Mouse (Mus musculus) retina, adult 2 months (tissue): ENCODE measurements around the gene Rnf215.
"Not testable (repeated sequence)": the region's sequence is repeated elsewhere in the genome, so short reads cannot be mapped to it uniquely, and the experiment has no call there.

Experiments
- DNase-seq: peaks from one replicate; pipeline ENCODE4 v3.0.0-alpha.2; 2012; ENCODE audit warnings: low read depth, low spot score

Gene Rnf215

GRCm38 (mm10) chr11:4134986-4135935, at the start of gene Rnf215:
Gene Rnf215, plus strand, starts transcription at chr11:4135202.
- DNase-seq = peak; percentile 88

- DNase-seq = no peak
Measured at GRCm38 (mm10) chr11:4086246-4086645, 48.8 kb upstream of the Rnf215 start.

- no peak for DNase-seq
Measured at GRCm38 (mm10) chr11:4087267-4087666, 47.7 kb upstream of the Rnf215 start.

GRCm38 (mm10) chr11:4093459-4094377, 41.3 kb upstream of the Rnf215 start:
- no peak for DNase-seq

- DNase-seq = peak; percentile 74
Measured at GRCm38 (mm10) chr11:4094378-4095170, 40.4 kb upstream of the Rnf215 start.

- DNase-seq = no peak
Measured at GRCm38 (mm10) chr11:4095171-4096053, 39.6 kb upstream of the Rnf215 start, which contains the start of gene Mtfp1. Gene Mtfp1, minus strand, starts transcription at chr11:4095445.

- peak; percentile 98 for DNase-seq
Measured at GRCm38 (mm10) chr11:4096054-4096984, 38.7 kb upstream of the Rnf215 start.

GRCm38 (mm10) chr11:4097091-4097621, 37.8 kb upstream of the Rnf215 start:
- DNase-seq = no peak

GRCm38 (mm10) chr11:4098120-4098519, 36.9 kb upstream of the Rnf215 start:
- DNase-seq = no peak

- DNase-seq = no peak
Measured at GRCm38 (mm10) chr11:4098816-4099215, 36.2 kb upstream of the Rnf215 start.

GRCm38 (mm10) chr11:4099447-4099846, 35.6 kb upstream of the Rnf215 start:
- no peak for DNase-seq

GRCm38 (mm10) chr11:4101851-4102250, 33.2 kb upstream of the Rnf215 start:
- DNase-seq = no peak

- DNase-seq = no peak
Measured at GRCm38 (mm10) chr11:4103522-4103921, 31.5 kb upstream of the Rnf215 start.

- no peak for DNase-seq
Measured at GRCm38 (mm10) chr11:4104989-4105388, 30.0 kb upstream of the Rnf215 start.

- no peak for DNase-seq
Measured at GRCm38 (mm10) chr11:4105444-4105843, 29.6 kb upstream of the Rnf215 start.

GRCm38 (mm10) chr11:4107901-4108300, 27.1 kb upstream of the Rnf215 start:
- DNase-seq = not testable (repeated sequence)

GRCm38 (mm10) chr11:4108691-4109090, 26.3 kb upstream of the Rnf215 start:
- no peak for DNase-seq

GRCm38 (mm10) chr11:4112033-4112432, 23.0 kb upstream of the Rnf215 start:
- no peak for DNase-seq

GRCm38 (mm10) chr11:4112861-4113260, 22.1 kb upstream of the Rnf215 start:
- no peak for DNase-seq
